Mouse (Mus musculus): ENCODE measurements around the gene 5031439G07Rik. TPM values are rescaled to one million over a fixed set of nuclear protein-coding genes. Genes with fewer than 3 reads are reported as not detected.

Gene 5031439G07Rik
- polyA plus RNA-seq, 1 experiment = 141 TPM

DNA sequence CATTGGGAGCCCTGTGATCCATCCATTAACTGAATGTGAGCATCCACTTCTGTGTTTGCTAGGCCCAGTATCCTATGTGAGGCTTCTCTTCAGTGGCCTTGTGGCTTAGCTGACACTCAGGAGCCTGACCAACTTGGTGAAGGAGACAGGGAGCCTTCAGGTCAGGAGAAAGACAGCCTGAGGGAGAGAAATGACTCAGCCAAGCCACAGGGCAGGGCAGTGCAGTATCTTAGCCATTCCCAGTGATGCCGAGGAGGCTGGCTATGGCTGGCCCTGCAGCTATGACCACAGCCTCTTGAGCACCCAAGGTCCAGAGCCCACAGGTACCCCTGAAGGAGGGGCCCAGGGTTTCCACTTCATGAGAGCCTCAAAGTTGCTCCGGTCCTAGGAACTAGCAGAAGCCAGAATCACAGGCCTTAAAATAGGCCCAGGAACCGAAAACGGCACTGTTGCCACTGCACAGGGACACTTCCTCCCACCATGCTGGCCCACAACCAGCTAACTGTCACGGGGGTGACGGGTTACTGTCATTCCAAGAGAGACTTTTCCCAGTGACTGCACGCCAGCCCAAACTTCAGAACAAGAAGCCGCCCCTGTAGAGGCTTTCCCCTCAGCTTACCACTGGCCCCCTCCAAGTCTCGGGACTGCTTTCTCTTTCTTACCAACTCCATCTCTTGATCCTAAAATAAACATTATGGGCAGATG is 6.6 kb downstream of the 5031439G07Rik start:
- TF ChIP-seq POLR2A (IDR thresholded peaks at IDR 0.05; ENCODE audit: borderline replicate concordance, low read depth, low read length) = no peak
- TF ChIP-seq CTCF (IDR thresholded peaks at IDR 0.05; ENCODE audit: low read depth, low read length) = no peak
- peak overlapping the region; percentile 34 for H3K4me3 ChIP-seq (ENCODE audit: insufficient read depth, low read length)
- peak overlapping the region; percentile 89 for H3K27ac ChIP-seq (ENCODE audit: insufficient read depth, low read depth, low read length)
- peaks cover 69% of the 10 kb centered on the region for H3K4me1 ChIP-seq (ENCODE audit: control insufficient read depth, insufficient read depth, low read length)

DNA sequence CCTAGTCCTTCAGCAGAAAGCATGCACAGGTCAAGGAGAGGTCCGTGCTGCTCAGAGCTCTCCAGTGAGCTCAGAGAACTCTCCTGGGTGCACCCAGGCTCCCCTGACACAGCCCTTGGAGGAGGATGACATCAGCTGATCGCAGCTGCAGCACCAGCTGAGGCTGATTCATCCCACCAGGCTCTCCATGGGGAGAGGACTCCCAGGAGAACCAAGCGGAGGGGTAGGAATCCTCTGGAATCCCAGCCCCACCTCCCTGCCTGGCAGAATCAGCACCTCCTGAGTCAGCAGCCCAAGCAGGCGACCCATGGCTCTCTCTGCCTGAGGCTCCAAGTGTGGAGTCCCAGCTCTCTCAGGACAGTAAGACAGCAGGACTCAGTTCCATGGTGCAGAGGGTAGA is 12.6 kb downstream of the 5031439G07Rik start:
- H3K27ac ChIP-seq (ENCODE audit: insufficient read depth, low read depth, low read length) = peak overlapping the region; percentile 16; the same call in 1 of the 2 replicates
- TF ChIP-seq CTCF (IDR thresholded peaks at IDR 0.05; ENCODE audit: low read depth, low read length) = no peak
- no peak for TF ChIP-seq POLR2A (IDR thresholded peaks at IDR 0.05; ENCODE audit: borderline replicate concordance, low read depth, low read length)

DNA sequence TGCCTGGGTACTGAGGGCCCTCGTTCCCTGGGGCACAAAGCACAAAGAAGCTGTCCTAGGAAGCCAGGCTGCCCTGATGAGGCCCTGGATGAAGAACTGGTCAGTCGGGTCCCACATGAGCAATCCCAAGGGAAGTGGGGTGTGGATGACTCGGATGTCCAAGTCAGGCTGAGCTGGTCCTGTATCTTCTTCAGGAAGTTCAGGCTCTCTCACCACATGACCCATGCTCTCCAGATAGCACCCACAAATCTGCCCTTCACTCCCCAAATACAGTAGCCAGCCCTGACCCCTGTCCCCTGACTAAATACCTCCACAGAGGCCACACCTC is 14.8 kb downstream of the 5031439G07Rik start:
- Histone ChIP-seq H3K4me3 (ENCODE audit: insufficient read depth, low read length) (no peak overlapping the region), H3K27ac (ENCODE audit: insufficient read depth, low read depth, low read length) (no peak overlapping the region), H3K4me1 (ENCODE audit: control insufficient read depth, insufficient read depth, low read length) (peaks cover 51% of the 10 kb centered on the region)
- TF ChIP-seq CTCF (IDR thresholded peaks at IDR 0.05; ENCODE audit: low read depth, low read length) (no peak), POLR2A (IDR thresholded peaks at IDR 0.05; ENCODE audit: borderline replicate concordance, low read depth, low read length) (no peak)

More for the DNA sequence above, 12.6 kb downstream of the 5031439G07Rik start:
- Histone ChIP-seq H3K4me1 (ENCODE audit: control insufficient read depth, insufficient read depth, low read length) (peaks cover 55% of the 10 kb centered on the region), H3K4me3 (ENCODE audit: insufficient read depth, low read length) (no peak overlapping the region)

DNA sequence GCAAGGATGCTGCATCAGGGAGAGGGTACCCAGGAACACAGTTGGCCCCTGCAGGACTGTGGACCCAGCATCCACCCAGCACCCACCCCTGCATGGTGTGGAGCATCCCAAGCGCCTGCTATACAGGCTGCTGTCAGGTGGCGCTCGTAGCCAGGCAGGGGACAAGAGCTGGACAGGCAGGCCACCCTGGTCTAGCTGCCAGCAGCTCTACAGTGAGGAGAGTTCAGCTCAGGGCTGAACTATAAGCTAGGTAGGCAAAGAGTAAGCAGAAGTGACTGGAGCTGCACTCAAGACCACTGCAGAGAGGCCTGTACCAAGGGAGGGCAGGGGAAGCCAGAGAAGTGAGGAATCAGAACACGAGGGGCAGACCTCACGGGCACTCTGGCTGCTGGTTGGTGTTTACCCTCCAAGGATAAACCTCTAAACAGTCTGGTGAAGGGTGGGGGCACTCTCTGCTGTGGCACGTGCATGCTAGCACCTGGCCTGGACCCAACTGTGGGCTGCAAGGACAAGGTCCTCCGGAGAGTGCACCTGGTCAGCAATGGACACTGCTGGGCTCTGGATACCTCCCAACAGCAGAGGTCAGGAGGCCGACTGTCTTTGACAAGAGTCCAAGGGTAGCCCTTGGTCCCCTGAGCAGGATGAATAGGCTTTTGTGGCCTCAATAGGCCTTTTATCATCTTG is 15.3 kb downstream of the 5031439G07Rik start:
- no peak overlapping the region for H3K27ac ChIP-seq (ENCODE audit: insufficient read depth, low read depth, low read length)
- H3K4me1 ChIP-seq (ENCODE audit: control insufficient read depth, insufficient read depth, low read length) = peaks cover 49% of the 10 kb centered on the region
- no peak overlapping the region for H3K4me3 ChIP-seq (ENCODE audit: insufficient read depth, low read length)
- TF ChIP-seq POLR2A (IDR thresholded peaks at IDR 0.05; ENCODE audit: borderline replicate concordance, low read depth, low read length) (no peak), CTCF (IDR thresholded peaks at IDR 0.05; ENCODE audit: low read depth, low read length) (no peak)

DNA sequence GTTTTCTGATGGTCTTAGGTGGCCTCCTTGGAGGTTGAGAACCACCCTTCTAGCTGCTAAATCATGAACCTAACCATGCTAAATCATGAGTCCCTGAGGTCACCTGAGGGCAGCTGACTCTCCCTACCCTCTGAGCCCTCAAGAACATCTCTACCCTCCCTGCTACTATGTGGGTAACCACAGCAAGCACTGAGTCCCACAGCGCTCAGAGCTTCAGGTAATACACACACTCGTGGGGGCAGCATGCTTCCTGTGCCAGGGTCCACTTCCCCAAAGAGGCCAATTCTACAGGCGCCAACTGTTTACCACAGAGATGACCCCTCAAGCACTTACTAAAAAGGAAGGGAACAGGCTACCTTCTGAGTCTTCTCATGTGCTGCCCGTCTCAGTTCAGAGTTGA is 19.8 kb downstream of the 5031439G07Rik start:
- Histone ChIP-seq H3K4me1 (ENCODE audit: control insufficient read depth, insufficient read depth, low read length) (peaks cover 24% of the 10 kb centered on the region), H3K4me3 (ENCODE audit: insufficient read depth, low read length) (no peak overlapping the region), H3K27ac (ENCODE audit: insufficient read depth, low read depth, low read length) (no peak overlapping the region)
- no peak for TF ChIP-seq CTCF (IDR thresholded peaks at IDR 0.05; ENCODE audit: low read depth, low read length)
- TF ChIP-seq POLR2A (IDR thresholded peaks at IDR 0.05; ENCODE audit: borderline replicate concordance, low read depth, low read length) = no peak

DNA sequence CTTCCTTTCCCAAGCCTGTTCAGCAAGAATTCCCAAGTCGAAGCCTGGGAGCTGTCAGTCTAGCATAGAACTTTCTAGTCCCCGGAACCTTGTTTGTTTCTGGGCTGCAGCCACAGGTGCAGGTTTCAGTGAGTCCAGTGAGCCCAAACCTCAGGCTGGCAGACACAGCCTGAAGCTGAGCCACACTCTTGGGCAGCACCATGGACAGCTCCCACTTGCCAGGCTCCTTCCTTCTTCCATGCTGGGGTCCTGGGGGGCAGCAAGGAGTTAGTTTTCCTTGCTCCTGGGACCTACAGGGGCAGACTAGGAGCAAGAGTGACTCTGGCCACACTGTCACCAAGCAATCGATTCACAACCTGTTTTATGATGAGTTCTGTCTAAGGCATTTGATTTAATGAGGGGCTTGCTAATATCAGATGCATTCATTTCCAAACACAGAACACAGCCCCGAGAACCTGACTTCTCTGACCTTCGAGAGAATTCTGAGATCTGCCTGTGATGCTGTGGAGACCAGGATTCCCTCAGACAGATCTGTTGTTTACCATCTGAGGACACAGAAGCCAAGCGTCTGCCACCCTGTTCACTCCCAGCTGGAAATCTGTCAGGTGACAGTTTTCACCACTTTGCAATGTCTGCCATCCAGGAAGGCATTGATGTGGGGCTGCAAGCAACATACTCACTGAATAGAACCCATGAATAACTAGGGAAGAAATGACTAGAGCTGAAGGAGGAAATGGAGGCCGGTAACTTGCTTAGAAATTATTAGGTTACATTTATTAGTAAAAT is 22.6 kb downstream of the 5031439G07Rik start:
- no peak overlapping the region for H3K4me3 ChIP-seq (ENCODE audit: insufficient read depth, low read length)
- TF ChIP-seq CTCF (IDR thresholded peaks at IDR 0.05; ENCODE audit: low read depth, low read length) (no peak), POLR2A (IDR thresholded peaks at IDR 0.05; ENCODE audit: borderline replicate concordance, low read depth, low read length) (no peak)
- no peak overlapping the region for H3K27ac ChIP-seq (ENCODE audit: insufficient read depth, low read depth, low read length)
- H3K4me1 ChIP-seq (ENCODE audit: control insufficient read depth, insufficient read depth, low read length) = peaks cover 30% of the 10 kb centered on the region

DNA sequence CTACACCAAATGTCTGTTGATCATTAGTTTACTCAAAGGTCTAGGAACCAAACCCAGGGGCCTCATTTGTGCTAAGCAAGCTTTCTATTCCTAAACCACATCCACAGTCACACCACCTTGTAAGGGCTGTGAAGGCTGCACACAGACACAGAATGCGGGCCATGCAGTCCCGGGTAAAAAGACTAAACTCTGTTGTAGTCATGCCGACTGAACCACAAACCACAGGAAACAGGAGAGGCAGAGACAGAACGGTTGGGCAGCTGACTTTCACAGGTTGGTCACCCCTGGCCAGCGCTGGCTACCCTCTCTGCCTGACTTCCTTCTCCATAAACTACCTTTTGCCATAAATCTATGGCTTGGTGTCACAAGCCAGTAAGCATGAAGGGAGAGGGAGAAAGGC is 23.6 kb downstream of the 5031439G07Rik start:
- TF ChIP-seq CTCF (IDR thresholded peaks at IDR 0.05; ENCODE audit: low read depth, low read length) (no peak), POLR2A (IDR thresholded peaks at IDR 0.05; ENCODE audit: borderline replicate concordance, low read depth, low read length) (no peak)
- Histone ChIP-seq H3K4me1 (ENCODE audit: control insufficient read depth, insufficient read depth, low read length) (peaks cover 37% of the 10 kb centered on the region), H3K27ac (ENCODE audit: insufficient read depth, low read depth, low read length) (no peak overlapping the region), H3K4me3 (ENCODE audit: insufficient read depth, low read length) (no peak overlapping the region)

DNA sequence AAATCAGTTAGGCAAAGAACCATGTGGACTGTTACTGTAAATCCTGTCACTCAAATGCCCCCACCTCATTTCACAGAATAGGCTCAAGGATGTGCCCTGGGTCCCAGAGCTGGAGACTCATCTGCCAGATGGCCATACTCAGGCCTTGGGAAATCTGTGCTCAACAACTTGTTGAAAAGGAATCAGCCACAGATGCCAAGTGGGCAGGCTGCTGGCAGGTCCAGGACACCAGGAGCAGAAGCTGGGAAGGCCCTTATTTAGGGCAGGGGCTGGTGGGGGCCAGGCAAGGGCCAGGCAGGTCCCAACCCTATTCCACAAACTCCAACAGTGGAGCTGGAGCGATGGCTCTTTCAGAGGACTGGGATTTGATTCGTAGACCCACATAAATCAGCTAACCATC is 25.8 kb downstream of the 5031439G07Rik start:
- Histone ChIP-seq H3K4me3 (ENCODE audit: insufficient read depth, low read length) (no peak overlapping the region), H3K27ac (ENCODE audit: insufficient read depth, low read depth, low read length) (no peak overlapping the region), H3K4me1 (ENCODE audit: control insufficient read depth, insufficient read depth, low read length) (peaks cover 36% of the 10 kb centered on the region)
- TF ChIP-seq CTCF (IDR thresholded peaks at IDR 0.05; ENCODE audit: low read depth, low read length) = no peak
- TF ChIP-seq POLR2A (IDR thresholded peaks at IDR 0.05; ENCODE audit: borderline replicate concordance, low read depth, low read length) = no peak

DNA sequence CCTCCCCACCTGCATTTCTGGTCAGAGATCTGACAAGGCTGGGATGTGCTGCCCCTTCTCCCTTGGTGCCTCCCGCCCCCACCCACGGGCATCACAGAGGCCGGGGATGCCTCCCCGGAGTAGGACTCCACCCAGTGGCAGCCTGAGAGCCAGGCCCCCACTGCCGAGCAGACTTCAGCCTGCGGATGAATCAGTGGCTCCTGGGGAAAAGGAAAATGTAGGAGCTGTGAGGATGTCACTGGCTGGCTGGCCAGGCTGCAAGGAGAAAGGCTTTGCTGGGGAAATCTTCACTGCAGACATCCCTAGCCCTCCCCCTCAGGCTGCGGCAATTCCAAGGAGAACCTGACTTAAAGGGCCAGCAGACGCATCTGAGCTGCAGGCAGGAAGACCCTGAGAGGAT is 27.7 kb downstream of the 5031439G07Rik start:
- TF ChIP-seq POLR2A (IDR thresholded peaks at IDR 0.05; ENCODE audit: borderline replicate concordance, low read depth, low read length) = no peak
- no peak for TF ChIP-seq CTCF (IDR thresholded peaks at IDR 0.05; ENCODE audit: low read depth, low read length)
- Histone ChIP-seq H3K4me3 (ENCODE audit: insufficient read depth, low read length) (no peak overlapping the region), H3K4me1 (ENCODE audit: control insufficient read depth, insufficient read depth, low read length) (peaks cover 36% of the 10 kb centered on the region), H3K27ac (ENCODE audit: insufficient read depth, low read depth, low read length) (no peak overlapping the region)
